Mouse (Mus musculus) erythroblast, embryonic 14.5 days (primary cell): ENCODE measurements around the gene Gipc2.

Source experiments
- GATA1 ChIP-seq: IDR thresholded peaks from 2 replicates; pipeline ENCODE4 v1.6.1; 2012; ENCODE audit warnings: low read length, inconsistent platforms, mixed read lengths
- TAL1 ChIP-seq: IDR thresholded peaks from 3 replicates; pipeline ENCODE4 v1.6.1; 2012; ENCODE audit warnings: low read length, inconsistent platforms, mixed read lengths

DNA sequence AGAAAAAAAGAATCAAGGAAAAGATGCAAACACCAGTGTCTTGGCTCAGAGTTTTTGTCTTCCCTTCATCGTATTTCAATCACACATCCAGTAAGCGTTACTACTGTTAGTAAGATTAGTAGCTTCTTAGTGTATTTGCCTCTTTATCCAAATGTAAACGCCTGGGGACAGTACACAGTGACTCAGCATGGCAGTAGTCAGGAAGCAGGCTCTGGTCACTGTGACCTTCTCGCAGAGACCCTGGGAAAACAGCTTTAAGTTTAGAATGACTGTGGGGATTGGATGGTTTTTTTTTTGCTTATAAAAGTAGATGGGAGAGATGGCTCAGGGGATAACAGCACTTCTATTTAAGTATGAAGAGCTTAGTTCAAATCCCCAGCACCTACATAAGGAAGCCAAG is 46.0 kb downstream of the Gipc2 start:
- TF ChIP-seq TAL1, result no peak
- no peak for TF ChIP-seq GATA1
